Mouse (Mus musculus): ENCODE data around the gene Caskin2. TPM values are rescaled to one million over a fixed set of nuclear protein-coding genes. Genes with fewer than 3 reads are reported as not detected.

The Caskin2 gene
- polyA plus RNA-seq, 1 experiment from 2014 or later, result 12.0 TPM

GRCm38 (mm10) chr11:115841044-115841443 is 27.6 kb upstream of the Caskin2 start:
- H3K36me3 ChIP-seq, result peaks cover 8% of the 10 kb centered on the region
- ATAC-seq, result no peak
- WGBS, result 85% methylated on average over 6 of the region's 6 CpGs
- H3K9me3 ChIP-seq, result no peaks in the 10 kb centered on the region
- H3K4me3 ChIP-seq (replicated peaks), result no peak overlapping the region
- no peaks in the 10 kb centered on the region for H3K27me3 ChIP-seq (replicated peaks)
- H3K9ac ChIP-seq, result no peak overlapping the region
- peak overlapping the region; percentile 92; the same call in 1 of the 2 replicates for H3K27ac ChIP-seq
- peaks cover 55% of the 10 kb centered on the region for H3K4me1 ChIP-seq (replicated peaks)
- H3K4me2 ChIP-seq (replicated peaks), result no peak overlapping the region

- Histone ChIP-seq H3K9me3 (no peaks in the 10 kb centered on the region), H3K4me1 (replicated peaks) (peaks cover 61% of the 10 kb centered on the region), H3K36me3 (no peaks in the 10 kb centered on the region), H3K27ac (peak overlapping the region; percentile 83), H3K4me2 (replicated peaks) (0 out of 2 replicates have a peak overlapping the region, but pooled peaks have one; percentile 15), H3K9ac (no peak overlapping the region), H3K4me3 (replicated peaks) (no peak overlapping the region), H3K27me3 (replicated peaks) (no peaks in the 10 kb centered on the region)
- ATAC-seq, result no peak
- 60% methylated on average over 3 of the region's 3 CpGs for WGBS
These were observed 26.3 kb upstream of the Caskin2 start for GRCm38 (mm10) chr11:115839732-115840131.

GRCm38 (mm10) chr11:115838895-115839311 is 25.5 kb upstream of the Caskin2 start:
- no peaks in the 10 kb centered on the region for H3K9me3 ChIP-seq
- H3K4me1 ChIP-seq (replicated peaks), result peaks cover 62% of the 10 kb centered on the region
- no peaks in the 10 kb centered on the region for H3K36me3 ChIP-seq
- peak; percentile 47 for ATAC-seq
- H3K27me3 ChIP-seq (replicated peaks), result no peaks in the 10 kb centered on the region
- 25% methylated on average over 4 of the region's 4 CpGs for WGBS
- H3K27ac ChIP-seq, result peak overlapping the region; percentile 83
- H3K9ac ChIP-seq, result no peak overlapping the region
- H3K4me3 ChIP-seq (replicated peaks), result no peak overlapping the region
- peak overlapping the region; percentile 15; the same call in 1 of the 2 replicates for H3K4me2 ChIP-seq (replicated peaks)

- no peak overlapping the region for H3K4me3 ChIP-seq (replicated peaks)
- peaks cover 68% of the 10 kb centered on the region for H3K4me1 ChIP-seq (replicated peaks)
- WGBS, result 86% methylated on average over 22 of the region's 22 CpGs
- H3K27ac ChIP-seq, result peak overlapping the region; percentile 66
- H3K9me3 ChIP-seq, result no peaks in the 10 kb centered on the region
- no peak for ATAC-seq
- H3K27me3 ChIP-seq (replicated peaks), result no peaks in the 10 kb centered on the region
- no peak overlapping the region for H3K9ac ChIP-seq
- no peak overlapping the region for H3K4me2 ChIP-seq (replicated peaks)
- H3K36me3 ChIP-seq, result no peaks in the 10 kb centered on the region
These were observed 24.3 kb upstream of the Caskin2 start for GRCm38 (mm10) chr11:115837606-115838345.

GRCm38 (mm10) chr11:115836656-115837395 is 23.4 kb upstream of the Caskin2 start:
- Histone ChIP-seq H3K36me3 (no peaks in the 10 kb centered on the region), H3K4me2 (replicated peaks) (peak overlapping the region; percentile 22; the same call in 1 of the 2 replicates), H3K9me3 (no peaks in the 10 kb centered on the region), H3K4me1 (replicated peaks) (peaks cover 68% of the 10 kb centered on the region), H3K4me3 (replicated peaks) (no peak overlapping the region), H3K27me3 (replicated peaks) (no peaks in the 10 kb centered on the region), H3K9ac (no peak overlapping the region), H3K27ac (peak overlapping the region; percentile 66)
- peak; percentile 26; the same call in 1 of the 2 replicates for ATAC-seq
- 45% methylated on average over 11 of the region's 11 CpGs for WGBS

- Histone ChIP-seq H3K9ac (peak overlapping the region; percentile 15; the same call in 1 of the 2 replicates), H3K36me3 (no peaks in the 10 kb centered on the region), H3K4me3 (replicated peaks) (no peak overlapping the region), H3K4me1 (replicated peaks) (peaks cover 73% of the 10 kb centered on the region), H3K27ac (peak overlapping the region; percentile 72; the same call in 1 of the 2 replicates), H3K27me3 (replicated peaks) (no peaks in the 10 kb centered on the region), H3K4me2 (replicated peaks) (peak overlapping the region; percentile 41), H3K9me3 (no peaks in the 10 kb centered on the region)
- WGBS, result 66% methylated on average over 6 of the region's 6 CpGs
- no peak for ATAC-seq
These were observed 20.6 kb upstream of the Caskin2 start for GRCm38 (mm10) chr11:115834033-115834432.

- WGBS, result 15% methylated on average over 8 of the region's 8 CpGs
These were observed 19.6 kb upstream of the Caskin2 start for GRCm38 (mm10) chr11:115833021-115833513.

GRCm38 (mm10) chr11:115832523-115832922 is 19.1 kb upstream of the Caskin2 start:
- Histone ChIP-seq H3K9me3 (no peaks in the 10 kb centered on the region), H3K4me2 (replicated peaks) (peak overlapping the region; percentile 41), H3K4me3 (replicated peaks) (no peak overlapping the region), H3K27me3 (replicated peaks) (no peaks in the 10 kb centered on the region), H3K9ac (0 out of 2 replicates have a peak overlapping the region, but pooled peaks have one; percentile 17), H3K4me1 (replicated peaks) (peaks cover 70% of the 10 kb centered on the region), H3K36me3 (no peaks in the 10 kb centered on the region), H3K27ac (peak overlapping the region; percentile 72)
- WGBS, result 9% methylated on average over 8 of the region's 8 CpGs
- peak; percentile 35 for ATAC-seq

More at GRCm38 (mm10) chr11:115833021-115833513, 19.6 kb upstream of the Caskin2 start:
- Histone ChIP-seq H3K4me2 (replicated peaks) (peak overlapping the region; percentile 41), H3K27ac (peak overlapping the region; percentile 72), H3K9ac (0 out of 2 replicates have a peak overlapping the region, but pooled peaks have one; percentile 17), H3K9me3 (no peaks in the 10 kb centered on the region), H3K27me3 (replicated peaks) (no peaks in the 10 kb centered on the region), H3K4me3 (replicated peaks) (no peak overlapping the region), H3K36me3 (no peaks in the 10 kb centered on the region), H3K4me1 (replicated peaks) (peaks cover 71% of the 10 kb centered on the region)
- ATAC-seq, result peak; percentile 50

- H3K9me3 ChIP-seq, result no peaks in the 10 kb centered on the region
- H3K4me3 ChIP-seq (replicated peaks), result no peak overlapping the region
- H3K27ac ChIP-seq, result peak overlapping the region; percentile 72
- 52% methylated on average over 6 of the region's 6 CpGs for WGBS
- H3K4me2 ChIP-seq (replicated peaks), result peak overlapping the region; percentile 41
- peaks cover 69% of the 10 kb centered on the region for H3K4me1 ChIP-seq (replicated peaks)
- no peak overlapping the region for H3K9ac ChIP-seq
- ATAC-seq, result no peak
- H3K36me3 ChIP-seq, result no peaks in the 10 kb centered on the region
- H3K27me3 ChIP-seq (replicated peaks), result no peaks in the 10 kb centered on the region
These were observed 18.6 kb upstream of the Caskin2 start for GRCm38 (mm10) chr11:115832064-115832463.

GRCm38 (mm10) chr11:115831518-115831917 is 18.1 kb upstream of the Caskin2 start:
- peaks cover 66% of the 10 kb centered on the region for H3K4me1 ChIP-seq (replicated peaks)

GRCm38 (mm10) chr11:115830550-115831325 is 17.3 kb upstream of the Caskin2 start:
- no peak overlapping the region for H3K4me3 ChIP-seq (replicated peaks)
- peaks cover 67% of the 10 kb centered on the region for H3K4me1 ChIP-seq (replicated peaks)
- H3K9me3 ChIP-seq, result no peaks in the 10 kb centered on the region
- peak overlapping the region; percentile 19; the same call in 1 of the 2 replicates for H3K27ac ChIP-seq
- 0 out of 2 replicates have a peak overlapping the region, but pooled peaks have one; percentile 4 for H3K9ac ChIP-seq
- no peaks in the 10 kb centered on the region for H3K27me3 ChIP-seq (replicated peaks)
- WGBS, result 34% methylated on average over 25 of the region's 25 CpGs
- ATAC-seq, result no peak
- no peaks in the 10 kb centered on the region for H3K36me3 ChIP-seq
- H3K4me2 ChIP-seq (replicated peaks), result peak overlapping the region; percentile 41

More at GRCm38 (mm10) chr11:115831518-115831917, 18.1 kb upstream of the Caskin2 start:
- Histone ChIP-seq H3K36me3 (no peaks in the 10 kb centered on the region), H3K9me3 (no peaks in the 10 kb centered on the region), H3K4me3 (replicated peaks) (no peak overlapping the region), H3K4me2 (replicated peaks) (peak overlapping the region; percentile 41), H3K9ac (no peak overlapping the region), H3K27me3 (replicated peaks) (no peaks in the 10 kb centered on the region), H3K27ac (peak overlapping the region; percentile 72)
- 47% methylated on average over 3 of the region's 3 CpGs for WGBS
- ATAC-seq, result no peak

Data from intestine, embryonic 15.5 days (tissue).